In genomic region chr1:28328986-28329385, GRCm38 (mm10) we compare ENCODE assay signal across 31 mouse cellular contexts.
DNase-seq lines count a peak whose midpoint lies in the region; ATAC-seq lines count a peak whose summit lies in the region.
"Had no signal": no experiment of that assay in that cellular context is flagged by ENCODE, and none has a peak within 500 bp of the region (broad histone marks: within the 10 kb centered on the region; RNA-seq: fewer than 3 reads in every experiment).

No protein-coding gene starts in this region.

- H3K4me3 ChIP-seq in lung, embryonic 16.5 days (ENCODE audit: low read length): no peak overlapping the region
- H3K4me3 ChIP-seq in intestine, embryonic 14.5 days (ENCODE audit: low read depth, low read length): no peak overlapping the region
- no peak overlapping the region for H3K4me3 ChIP-seq in stomach, embryonic 14.5 days (ENCODE audit: low read depth, low read length)
- H3K4me3 ChIP-seq: embryonic facial prominence, embryonic 13.5 days; forebrain, embryonic 10.5 days; forebrain, embryonic 15.5 days; heart, adult 2 months; heart, embryonic 12.5 days; hindbrain, embryonic 10.5 days; hindbrain, embryonic 15.5 days; neural tube, embryonic 13.5 days had no signal

- H3K4me1 ChIP-seq in lung, embryonic 16.5 days (replicated peaks; ENCODE audit: control insufficient read depth, insufficient read depth, low read length): no peaks in the 10 kb centered on the region
- H3K4me1 ChIP-seq in intestine, embryonic 14.5 days (replicated peaks; ENCODE audit: control insufficient read depth, insufficient read depth, low read length): no peaks in the 10 kb centered on the region
- no peaks in the 10 kb centered on the region for H3K4me1 ChIP-seq in stomach, embryonic 14.5 days (ENCODE audit: control insufficient read depth, insufficient read depth, low read length)
- H3K4me1 ChIP-seq: embryonic facial prominence, embryonic 13.5 days; forebrain, embryonic 10.5 days; forebrain, embryonic 15.5 days; heart, embryonic 12.5 days; hindbrain, embryonic 10.5 days; hindbrain, embryonic 15.5 days; neural tube, embryonic 13.5 days had no signal

- no peak for DNase-seq in lung, postnatal 25 days (ENCODE audit: low spot score)
- no peak for DNase-seq in intestine, embryonic 14.5 days (ENCODE audit: low spot score)
- no peak for DNase-seq in cerebellum, postnatal 14 days
- DNase-seq in right cerebral cortex, postnatal 14 days: no peak
- no peak for DNase-seq in thymus, postnatal 4 days
- DNase-seq: adrenal gland, adult 8-10 months; B cell, adult 2 months; cerebellum, adult 9-11 months; heart, adult 2 months; heart, postnatal 10 days; kidney, adult 9 months; kidney, postnatal 10 days; layer of hippocampus, postnatal 36 days; liver; lung, adult 2 months; thymus, adult 2 months; thymus, postnatal 36 days had no signal

- peak; percentile 78 for ATAC-seq in lung, embryonic 16.5 days (ENCODE audit: low read depth)
- peak; percentile 15; the same call in 1 of the 2 replicates for ATAC-seq in intestine, embryonic 14.5 days (replicated peaks; ENCODE audit: low FRiP score, low TSS enrichment, low read depth)
- peak; percentile 51; the same call in 1 of the 2 replicates for ATAC-seq in stomach, embryonic 14.5 days (ENCODE audit: insufficient number of reproducible peaks, insufficient read depth, low FRiP score, low read depth)
- ATAC-seq: forebrain, embryonic 15.5 days; inflammation-experienced regulatory T-cells, adult 6 months; midbrain, embryonic 16.5 days had no signal

- H3K36me3 ChIP-seq in lung, embryonic 16.5 days (ENCODE audit: control insufficient read depth, insufficient read depth, low read length): no peaks in the 10 kb centered on the region
- no peaks in the 10 kb centered on the region for H3K36me3 ChIP-seq in intestine, embryonic 14.5 days (ENCODE audit: control insufficient read depth, insufficient read depth, low read length)
- H3K36me3 ChIP-seq in stomach, embryonic 14.5 days (ENCODE audit: control insufficient read depth, insufficient read depth, low read length): no peaks in the 10 kb centered on the region
- H3K36me3 ChIP-seq: embryonic facial prominence, embryonic 13.5 days; forebrain, embryonic 10.5 days; forebrain, embryonic 15.5 days; heart, embryonic 12.5 days; hindbrain, embryonic 10.5 days; hindbrain, embryonic 15.5 days; neural tube, embryonic 13.5 days had no signal

- no peaks in the 10 kb centered on the region for H3K27me3 ChIP-seq in lung, embryonic 16.5 days (ENCODE audit: control insufficient read depth, insufficient read depth, low read depth, low read length)
- no peaks in the 10 kb centered on the region for H3K27me3 ChIP-seq in intestine, embryonic 14.5 days (replicated peaks; ENCODE audit: control insufficient read depth, insufficient read depth, low read length)
- no peaks in the 10 kb centered on the region for H3K27me3 ChIP-seq in stomach, embryonic 14.5 days (ENCODE audit: control insufficient read depth, insufficient read depth, low read length)
- H3K27me3 ChIP-seq: CH12.LX; embryonic facial prominence, embryonic 13.5 days; forebrain, embryonic 15.5 days; heart, embryonic 12.5 days; hindbrain, embryonic 15.5 days; neural tube, embryonic 13.5 days had no signal

- 45% methylated on average over 9 of the region's 9 CpGs for WGBS in lung, embryonic 16.5 days
- 28% methylated on average over 9 of the region's 9 CpGs for WGBS in intestine, embryonic 14.5 days
- whole genome bisulfite sequencing in stomach, embryonic 14.5 days: 35% methylated on average over 9 of the region's 9 CpGs

- peak overlapping the region; percentile 53 for H3K27ac ChIP-seq in lung, embryonic 16.5 days (ENCODE audit: low read length)
- peak overlapping the region; percentile 77 for H3K27ac ChIP-seq in intestine, embryonic 14.5 days (ENCODE audit: low read depth)
- H3K27ac ChIP-seq in stomach, embryonic 14.5 days (ENCODE audit: low read length): peak overlapping the region; percentile 55
- H3K27ac ChIP-seq: embryonic facial prominence, embryonic 13.5 days; forebrain, embryonic 10.5 days; forebrain, embryonic 15.5 days; heart, adult 2 months; hindbrain, embryonic 10.5 days; hindbrain, embryonic 15.5 days; liver, embryonic 14.5 days; neural tube, embryonic 13.5 days had no signal

- H3K9me3 ChIP-seq in lung, embryonic 16.5 days (ENCODE audit: control insufficient read depth, low read length): no peaks in the 10 kb centered on the region
- H3K9me3 ChIP-seq in intestine, embryonic 14.5 days (ENCODE audit: control insufficient read depth, low read length): no peaks in the 10 kb centered on the region
- H3K9me3 ChIP-seq in stomach, embryonic 14.5 days (ENCODE audit: control insufficient read depth, low read depth, low read length): no peaks in the 10 kb centered on the region
- H3K9me3 ChIP-seq: embryonic facial prominence, embryonic 13.5 days; forebrain, embryonic 10.5 days; forebrain, embryonic 15.5 days; heart, embryonic 12.5 days; hindbrain, embryonic 10.5 days; hindbrain, embryonic 15.5 days; neural tube, embryonic 13.5 days had no signal

- H3K9ac ChIP-seq in lung, embryonic 16.5 days (ENCODE audit: low read length): no peak overlapping the region
- no peak overlapping the region for H3K9ac ChIP-seq in intestine, embryonic 14.5 days (ENCODE audit: low read length)
- H3K9ac ChIP-seq in stomach, embryonic 14.5 days (replicated peaks; ENCODE audit: low read depth, low read length): no peak overlapping the region
- H3K9ac ChIP-seq: embryonic facial prominence, embryonic 13.5 days; forebrain, embryonic 15.5 days; heart, embryonic 12.5 days; hindbrain, embryonic 15.5 days; liver, embryonic 14.5 days; neural tube, embryonic 13.5 days had no signal

- H3K4me2 ChIP-seq in lung, embryonic 16.5 days (ENCODE audit: low read depth, low read length): peak overlapping the region; percentile 30; the same call in 1 of the 2 replicates
- peak overlapping the region; percentile 34 for H3K4me2 ChIP-seq in intestine, embryonic 14.5 days (ENCODE audit: low read length)
- peak overlapping the region; percentile 18; the same call in 1 of the 2 replicates for H3K4me2 ChIP-seq in stomach, embryonic 14.5 days (replicated peaks; ENCODE audit: low read depth, low read length)
- H3K4me2 ChIP-seq: embryonic facial prominence, embryonic 13.5 days; forebrain, embryonic 15.5 days; heart, embryonic 12.5 days; hindbrain, embryonic 15.5 days; midbrain, embryonic 11.5 days; neural tube, embryonic 13.5 days had no signal

Comparison
In these comparisons a context has a peak if more than half of its experiments do, and no peak if none do; other contexts are left out.
1. ATAC-seq: peak in every context shown above with its lines; median percentile 78 in lung, embryonic 16.5 days; 51 in stomach, embryonic 14.5 days; 15 in intestine, embryonic 14.5 days.